Mouse (Mus musculus) c-Kit-positive CD71-positive TER-119-positive erythroid progenitor cells, embryonic 14.5 days (primary cell): ENCODE data around the gene Hcn2.
"Not testable (repeated sequence)": the region's sequence is repeated elsewhere in the genome, so short reads cannot be mapped to it uniquely, and the experiment has no call there.

ENCODE experiments used
- DNase-seq: peaks from one replicate; pipeline ENCODE4 v3.0.0-alpha.2; 2013; ENCODE audit warnings: low spot score

Hcn2 gene

GRCm38 (mm10) chr10:79687513-79687912 is 28.9 kb upstream of the Hcn2 start:
- no peak for DNase-seq

GRCm38 (mm10) chr10:79688720-79689119 is 27.7 kb upstream of the Hcn2 start, which contains the start of gene Gzmm:
Gene Gzmm, plus strand, starts transcription at chr10:79689020.
- DNase-seq: no peak

- no peak for DNase-seq
Observed at GRCm38 (mm10) chr10:79689178-79689577, 27.3 kb upstream of the Hcn2 start.

- no peak for DNase-seq
Observed at GRCm38 (mm10) chr10:79691986-79692548, 24.4 kb upstream of the Hcn2 start.

GRCm38 (mm10) chr10:79693580-79694378 is 22.7 kb upstream of the Hcn2 start:
- DNase-seq: no peak

GRCm38 (mm10) chr10:79694379-79694655 is 22.1 kb upstream of the Hcn2 start:
- DNase-seq: no peak

DNA sequence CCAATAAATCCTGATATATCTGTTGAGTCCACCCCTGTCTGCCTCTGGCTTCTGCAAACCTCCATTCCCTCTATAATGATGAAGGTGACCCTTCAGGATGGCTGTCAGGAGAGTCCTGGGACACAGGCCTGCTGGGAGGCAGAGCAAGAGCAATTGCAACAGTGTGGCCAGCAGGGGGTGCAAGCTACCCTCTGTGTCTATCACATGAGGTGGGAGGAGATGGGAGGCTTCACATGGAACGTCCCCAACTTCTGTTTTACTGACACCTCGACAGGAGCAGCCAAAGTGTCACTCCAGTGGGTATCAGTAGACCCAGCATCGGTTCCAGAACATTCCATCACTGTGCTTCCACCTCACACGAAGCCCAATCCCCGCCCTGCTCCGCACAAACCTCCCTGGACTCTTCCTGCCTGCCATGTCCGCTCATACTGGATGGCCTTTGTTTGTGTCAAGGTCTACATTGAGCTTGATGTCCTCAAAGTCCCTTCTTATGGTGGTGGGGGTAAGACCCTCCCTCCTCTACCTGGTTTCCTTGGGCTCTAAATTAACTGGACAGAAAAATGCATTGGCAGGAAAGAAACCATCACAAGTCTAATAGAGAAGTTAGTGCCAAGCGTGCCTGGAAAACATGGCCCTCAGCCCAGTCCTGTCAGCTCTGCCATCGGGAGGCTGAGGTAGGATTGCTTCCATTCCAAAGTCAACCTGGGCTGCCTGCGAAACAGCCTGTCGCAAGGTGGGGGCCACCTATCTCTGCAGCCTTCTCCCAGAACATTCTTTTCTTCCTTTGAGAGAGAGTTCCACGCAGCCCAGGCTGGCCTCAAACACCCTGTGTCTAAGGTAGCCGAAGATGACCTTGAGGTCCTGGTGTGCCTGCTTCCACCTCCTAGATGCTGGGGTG is 21.0 kb upstream of the Hcn2 start:
- peak; percentile 70 for DNase-seq

GRCm38 (mm10) chr10:79696129-79696651 is 20.2 kb upstream of the Hcn2 start:
- DNase-seq: no peak

GRCm38 (mm10) chr10:79697916-79698315 is 18.5 kb upstream of the Hcn2 start:
- no peak for DNase-seq

DNA sequence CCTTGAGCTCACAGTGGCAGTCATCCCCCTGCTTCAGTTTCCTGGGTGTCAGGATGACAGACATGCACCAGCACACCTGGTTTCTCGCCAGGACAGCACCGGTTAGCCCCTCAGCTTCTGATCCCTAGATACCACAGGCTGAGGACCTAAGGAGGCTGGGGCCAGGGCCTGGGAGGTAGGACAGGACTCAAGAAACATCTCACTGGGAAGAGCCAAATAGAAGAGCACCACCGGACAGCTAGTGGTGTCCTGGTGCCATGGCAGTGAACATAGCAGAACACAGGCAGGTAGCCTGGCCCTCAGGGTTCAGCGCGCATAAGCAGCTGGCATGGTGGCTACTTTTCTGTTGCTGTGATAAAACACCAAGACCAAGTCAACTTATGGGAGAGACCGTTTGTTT is 18.0 kb upstream of the Hcn2 start:
- DNase-seq: no peak

DNA sequence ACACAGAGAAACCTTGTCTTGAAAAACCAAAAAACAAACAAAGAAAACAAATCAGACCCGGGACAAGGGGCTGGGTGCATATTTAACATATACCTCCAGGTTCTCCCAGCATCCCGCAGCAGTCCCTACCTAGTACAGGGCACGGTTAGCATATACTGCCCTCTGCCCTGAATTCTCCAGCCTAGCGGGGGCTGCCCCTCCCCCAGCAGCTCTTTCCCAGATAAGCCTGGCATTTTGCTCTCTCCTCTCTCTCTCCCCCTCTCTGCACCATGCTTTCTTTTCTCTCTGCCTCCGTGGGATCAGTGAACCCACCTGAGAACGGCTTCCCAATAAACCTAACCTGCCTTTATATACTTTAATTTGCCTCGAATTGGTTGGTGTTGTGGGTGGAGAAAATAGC is 15.8 kb upstream of the Hcn2 start:
- DNase-seq: no peak

- DNase-seq: no peak
Observed at GRCm38 (mm10) chr10:79701443-79702129, 14.8 kb upstream of the Hcn2 start.

GRCm38 (mm10) chr10:79702970-79703369 is 13.5 kb upstream of the Hcn2 start:
- DNase-seq: not testable (repeated sequence)

DNA sequence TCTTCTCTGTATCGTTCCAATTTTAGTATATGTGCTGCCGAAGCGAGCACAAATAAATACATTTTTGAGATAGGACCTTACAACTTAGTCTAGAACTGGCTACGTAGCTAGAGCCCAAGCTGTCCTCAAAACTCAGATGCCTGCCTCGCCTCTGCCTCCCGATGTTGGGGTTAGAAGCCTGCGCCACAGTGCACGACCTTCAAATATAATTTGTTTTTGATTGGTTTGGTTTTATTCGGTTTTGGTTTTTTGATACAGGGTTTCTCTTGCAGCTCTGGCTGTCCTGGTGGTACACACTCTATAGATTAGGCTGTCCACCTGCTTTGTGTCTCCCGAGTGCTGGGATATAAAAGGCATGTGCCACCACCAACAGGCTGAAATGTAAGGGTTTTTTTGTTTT is 12.9 kb upstream of the Hcn2 start:
- no peak for DNase-seq

DNA sequence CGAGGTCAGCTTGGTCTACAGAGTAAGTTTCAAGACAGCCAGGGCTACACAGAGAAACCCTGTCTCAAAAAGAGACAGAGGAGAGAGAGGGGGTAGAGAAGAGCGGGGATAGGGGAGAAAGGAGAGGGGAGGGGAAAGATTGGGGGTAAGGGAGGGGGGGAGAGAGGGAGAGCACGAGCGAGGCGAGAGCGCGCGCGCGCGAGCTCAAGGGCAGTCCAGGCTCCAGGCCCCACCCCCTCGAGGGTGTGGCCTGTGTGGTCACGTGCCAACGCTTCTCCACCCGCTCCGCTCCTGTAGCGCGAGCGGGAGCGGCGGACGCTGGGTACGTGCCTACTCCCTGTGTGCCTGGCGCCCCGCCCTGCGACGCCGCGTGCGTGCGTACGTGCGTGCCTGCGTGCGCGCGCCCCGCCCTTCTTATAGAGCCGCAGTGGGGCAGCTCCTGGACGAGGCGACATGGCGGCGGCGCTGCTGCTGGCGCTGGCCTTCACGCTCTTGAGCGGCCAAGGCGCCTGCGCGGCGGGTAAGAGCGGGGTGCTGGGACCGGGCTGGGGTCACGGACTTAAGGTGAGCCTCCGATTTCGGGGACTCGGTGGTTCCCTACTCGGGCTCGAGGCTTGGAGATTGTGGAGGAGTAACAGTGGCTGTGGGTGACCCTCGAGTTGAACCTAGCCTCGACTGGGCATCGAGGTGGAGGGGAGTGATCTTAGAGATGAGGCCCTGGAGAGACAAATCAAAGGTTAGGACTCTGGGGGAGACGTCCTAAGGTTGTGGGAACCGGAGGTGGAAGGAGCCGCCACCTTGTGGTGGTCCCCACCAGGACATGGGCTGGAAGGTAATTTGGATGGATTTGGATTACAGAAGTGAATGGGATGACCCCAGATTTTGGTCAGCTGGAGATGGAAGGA is 12.1 kb upstream of the Hcn2 start, which contains the start of gene Bsg:
Gene Bsg (plus strand): TSS at position 427 of the 905 bp plus-strand sequence.
- peak; percentile 99 for DNase-seq

GRCm38 (mm10) chr10:79704970-79705360 is 11.5 kb upstream of the Hcn2 start:
- DNase-seq: no peak

DNA sequence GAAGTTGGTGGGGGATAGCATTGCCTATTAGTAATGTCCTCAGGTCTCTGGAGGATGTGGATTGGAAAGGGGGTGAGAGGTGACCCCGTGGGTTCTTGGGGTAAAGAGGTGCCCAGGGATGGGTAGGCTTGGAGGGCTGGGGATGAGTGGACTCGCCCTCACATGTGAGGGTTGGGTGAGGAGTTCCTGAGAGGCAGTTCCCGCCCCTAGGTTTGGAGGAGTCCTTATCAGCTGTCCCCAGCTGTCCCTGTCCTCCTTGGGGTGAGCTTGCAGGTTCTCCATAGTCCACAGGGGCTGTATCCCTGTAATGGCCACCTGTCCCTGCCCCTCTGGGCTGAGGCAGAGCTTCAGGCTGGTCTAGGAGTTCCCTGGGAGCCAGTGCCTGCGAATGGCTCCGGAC is 10.5 kb upstream of the Hcn2 start:
- DNase-seq: peak; percentile 91

DNA sequence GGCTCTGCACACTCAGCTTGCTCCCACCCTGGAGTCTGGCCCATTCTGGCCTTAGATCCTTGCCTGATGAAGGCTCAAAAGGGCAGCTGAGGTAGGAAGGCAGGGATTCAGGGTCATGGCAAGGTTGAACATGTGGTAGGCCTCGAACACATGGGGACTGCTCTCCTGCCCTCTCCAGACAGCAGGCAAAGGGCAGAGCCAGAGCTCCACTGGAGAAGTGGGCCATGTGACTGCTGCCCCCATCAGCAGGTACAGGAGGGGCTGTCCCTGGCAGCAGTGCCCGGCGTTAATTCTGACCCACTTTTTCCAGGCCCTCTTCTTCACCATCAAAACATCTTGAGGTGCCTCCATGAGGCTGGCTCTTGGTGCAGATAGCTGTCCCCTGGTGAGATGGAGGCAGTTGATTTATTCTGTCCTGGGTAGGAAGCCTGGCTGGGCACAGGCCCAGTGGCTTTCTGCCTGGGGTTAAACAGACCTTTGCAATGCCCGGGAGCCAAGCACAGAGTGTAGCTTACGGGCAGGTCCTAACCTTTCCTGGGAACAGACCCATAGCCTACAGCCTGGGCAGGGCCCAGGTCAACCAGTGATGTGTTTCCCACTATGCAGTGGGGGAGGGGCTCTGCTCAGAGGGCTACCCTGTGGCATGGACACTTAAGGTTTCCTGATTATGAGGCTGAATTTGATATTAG is 9.9 kb upstream of the Hcn2 start:
- no peak for DNase-seq

- no peak for DNase-seq
Observed at GRCm38 (mm10) chr10:79707162-79707561, 9.3 kb upstream of the Hcn2 start.

DNA sequence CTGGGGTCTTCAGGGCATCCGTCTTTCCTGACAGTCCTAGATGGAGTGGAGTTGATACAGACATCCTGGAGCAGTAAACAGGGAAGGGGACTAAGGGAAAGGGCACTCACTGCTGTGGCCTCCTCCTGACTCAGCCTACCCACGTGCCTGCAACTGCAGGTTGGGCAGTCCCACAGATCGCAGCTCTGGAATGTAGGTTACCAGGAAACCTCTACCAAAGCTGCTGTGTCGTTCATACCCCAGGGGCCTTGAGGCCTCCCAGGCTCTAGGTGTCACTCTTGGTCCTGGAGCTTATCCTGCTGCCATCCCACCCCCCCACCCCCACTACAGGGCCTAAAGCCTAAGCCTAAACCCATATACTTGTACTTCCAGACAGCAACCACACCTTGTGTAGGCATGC is 8.7 kb upstream of the Hcn2 start:
- no peak for DNase-seq
